Mouse (Mus musculus): ENCODE measurements around the gene Cyp2b10.
"Not testable (repeated sequence)": the region's sequence is repeated elsewhere in the genome, so short reads cannot be mapped to it uniquely, and the experiment has no call there.

Cyp2b10 gene

DNA sequence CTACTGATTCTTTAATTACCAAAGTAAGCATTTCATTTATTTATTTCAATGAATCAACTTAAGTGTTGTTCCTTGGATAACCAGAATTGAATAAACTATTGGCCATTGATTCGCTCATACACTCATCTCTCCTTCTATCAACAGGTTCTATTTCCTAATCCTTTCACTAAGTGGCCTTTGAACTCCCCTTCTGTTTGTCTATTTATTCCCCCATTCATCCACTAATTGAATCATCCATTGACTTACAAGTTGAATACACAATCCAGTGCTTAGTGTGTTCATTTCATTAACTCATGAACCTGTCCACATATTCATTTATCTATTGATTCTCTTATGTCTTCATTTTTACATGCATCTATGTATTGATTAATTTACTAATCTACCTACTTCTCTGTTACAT lies 18.7 kb downstream of the Cyp2b10 start:
- DNase-seq (ENCODE audit: low spot score in 2 of 2) = no peak

DNA sequence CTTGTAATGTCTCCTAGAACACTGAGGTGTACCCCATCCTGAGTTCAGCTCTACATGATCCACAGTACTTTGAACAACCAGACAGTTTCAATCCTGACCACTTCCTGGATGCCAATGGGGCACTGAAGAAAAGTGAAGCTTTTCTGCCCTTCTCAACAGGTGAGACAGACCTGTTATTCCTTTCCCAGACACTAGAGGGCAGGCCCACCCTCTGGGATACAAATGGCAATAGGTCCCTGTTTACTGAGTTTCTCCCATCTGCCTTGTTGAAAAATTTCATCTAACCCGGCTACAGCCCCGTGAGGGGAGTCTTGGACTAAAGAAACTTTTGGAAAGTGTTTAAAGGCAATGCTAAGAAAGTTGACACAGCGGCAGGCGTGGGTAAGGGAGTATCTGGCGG lies 19.9 kb downstream of the Cyp2b10 start:
- DNase-seq (ENCODE audit: low spot score in 2 of 2) = not testable (repeated sequence)

DNA sequence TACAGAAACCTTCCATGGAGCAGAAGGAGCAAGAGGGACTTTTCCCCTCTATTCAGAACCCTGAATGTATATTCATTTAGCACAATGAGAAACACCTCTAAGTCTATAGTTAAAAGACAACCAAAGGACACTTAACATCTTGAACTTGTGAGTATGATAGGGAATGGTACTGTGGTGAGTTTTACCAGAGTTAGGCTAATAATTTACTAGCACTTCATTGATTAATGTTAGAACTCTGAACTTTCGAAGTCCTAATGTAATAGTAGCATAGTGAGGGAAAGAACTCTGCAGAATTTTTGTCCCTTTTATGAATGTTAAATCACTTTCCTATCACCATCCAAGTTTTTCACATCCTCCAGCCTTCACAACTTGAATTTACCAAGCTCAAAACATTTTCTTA lies 22.0 kb downstream of the Cyp2b10 start:
- no peak for DNase-seq (ENCODE audit: low spot score in 2 of 2)

DNA sequence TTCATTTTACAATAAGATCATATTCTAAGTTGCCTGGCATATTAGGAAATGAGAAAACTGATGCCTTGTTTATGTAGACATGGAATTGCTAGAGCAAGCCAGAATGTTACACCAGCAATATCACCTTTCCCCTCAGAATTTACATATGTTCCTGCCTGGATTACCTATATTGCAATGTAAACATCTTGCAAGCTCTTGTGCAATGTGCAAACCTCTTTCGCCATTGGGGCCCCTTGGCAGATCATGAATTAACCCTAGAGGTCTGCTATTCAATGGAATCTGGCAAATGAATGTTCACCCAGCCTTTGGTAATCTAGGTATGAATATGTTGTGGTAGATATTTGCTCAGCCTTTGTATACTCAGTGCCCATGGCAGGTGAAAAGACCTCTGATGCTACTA lies 47.9 kb downstream of the Cyp2b10 start:
- no peak for DNase-seq (ENCODE audit: low spot score in 2 of 2)
